Mouse (Mus musculus): ENCODE results near the gene Cfap161. TPM values are rescaled to one million over a fixed set of nuclear protein-coding genes. Genes with fewer than 3 reads are reported as not detected.
A peak's percentile ranks its signal among the peaks of the same experiment; 100 is the strongest.

Gene Cfap161
- total RNA-seq (2017), result not detected in 2 replicates

- ATAC-seq (ENCODE audit: extremely low read depth, insufficient number of reproducible peaks, low FRiP score, poor library complexity, severe bottlenecking), result no peak
Measured at GRCm38 (mm10) chr7:83794705-83795104, at the start of gene Cfap161. Gene Cfap161 (minus strand): TSS chr7:83794880.

DNA sequence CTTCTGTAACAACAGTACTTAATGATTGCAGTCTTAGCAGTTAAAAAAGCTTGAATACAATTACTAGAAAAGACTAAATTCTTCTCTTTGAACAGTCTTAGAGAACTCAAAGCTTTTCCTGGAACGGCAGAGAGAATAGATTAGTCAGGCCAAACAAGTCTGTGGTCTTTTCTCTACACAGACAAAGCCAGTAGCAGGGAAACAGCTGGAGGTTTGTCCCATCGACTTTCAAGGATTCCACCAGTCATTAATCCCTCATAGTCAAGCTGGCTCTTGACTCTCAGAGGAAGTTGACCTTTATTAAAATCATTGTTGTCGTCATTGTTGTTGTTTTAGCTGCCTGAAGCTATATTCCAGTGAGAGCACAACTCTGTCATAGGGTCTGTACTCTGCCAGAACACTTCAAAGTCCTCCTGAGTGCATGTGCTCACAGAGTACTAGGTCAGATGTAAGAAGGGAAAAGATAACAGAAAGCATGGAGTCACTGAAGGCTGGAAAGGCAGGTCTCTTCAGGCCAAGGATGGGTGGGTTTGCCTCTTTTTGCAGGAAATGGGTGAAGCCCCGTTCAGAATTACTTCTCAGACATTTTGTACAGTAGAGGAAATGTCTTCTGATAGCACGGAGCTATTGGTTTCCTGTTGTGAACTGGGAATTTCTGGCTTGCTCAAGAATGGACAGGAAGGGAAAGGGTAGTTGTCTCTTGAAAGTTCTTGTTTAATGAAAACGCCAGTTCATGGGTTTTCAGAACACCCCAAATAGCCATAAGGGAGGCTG is 48.0 kb upstream of the Cfap161 start:
- no peak for ATAC-seq (ENCODE audit: extremely low read depth, insufficient number of reproducible peaks, low FRiP score, poor library complexity, severe bottlenecking)

DNA sequence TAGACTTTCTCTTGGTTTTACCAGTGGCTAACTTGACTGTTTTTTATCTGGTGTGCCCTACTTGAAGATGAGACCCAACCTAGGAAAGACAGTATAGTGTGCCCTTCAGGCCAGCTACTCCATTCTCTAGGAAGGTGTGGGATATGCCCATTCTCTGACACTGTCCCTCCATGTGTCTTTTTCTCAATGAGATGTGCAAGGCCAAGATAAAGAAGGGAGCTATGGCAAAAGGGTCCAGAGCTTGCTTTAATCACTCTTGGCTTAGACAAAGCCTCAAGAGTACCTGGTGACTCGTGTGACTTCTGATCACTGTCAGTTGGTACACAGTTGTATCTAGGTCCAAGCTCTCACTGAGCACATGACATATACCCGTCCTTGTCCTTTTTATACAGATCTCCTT is 45.4 kb upstream of the Cfap161 start:
- no peak for ATAC-seq (ENCODE audit: extremely low read depth, insufficient number of reproducible peaks, low FRiP score, poor library complexity, severe bottlenecking)

DNA sequence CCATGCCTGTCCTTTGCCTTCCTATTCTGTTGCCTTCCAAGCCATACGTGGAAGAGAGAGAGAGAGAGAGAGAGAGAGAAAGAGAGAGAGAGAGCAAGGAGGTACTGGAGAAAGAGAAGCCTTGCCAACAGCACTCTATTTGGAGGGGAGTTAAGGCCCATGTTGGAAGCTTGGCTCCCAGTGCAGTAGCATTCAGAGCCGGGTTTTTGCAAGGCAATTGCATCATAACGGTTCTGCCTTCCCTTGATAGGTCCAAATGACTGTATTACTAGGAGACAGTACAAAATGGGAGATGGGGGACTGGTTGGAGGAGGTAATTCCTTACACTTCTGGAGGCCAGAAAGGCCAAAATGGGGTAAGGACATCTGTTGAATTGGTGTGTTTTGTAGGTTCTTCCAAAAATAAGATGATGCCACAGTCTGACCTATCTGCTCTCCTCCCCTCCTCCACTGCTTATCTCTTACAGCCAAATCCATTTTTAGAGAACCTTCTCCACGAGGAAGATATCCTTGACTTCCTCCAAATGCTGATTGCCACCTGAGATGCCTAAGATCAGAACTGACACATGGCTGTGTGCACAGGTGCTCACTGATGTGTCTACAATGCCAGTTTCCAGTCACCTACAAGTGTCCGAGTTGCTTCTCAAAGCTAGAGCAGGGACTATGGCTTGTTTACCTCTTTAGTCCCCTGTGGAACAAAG is 44.0 kb upstream of the Cfap161 start:
- ATAC-seq (ENCODE audit: extremely low read depth, insufficient number of reproducible peaks, low FRiP score, poor library complexity, severe bottlenecking), result no peak

- no peak for ATAC-seq (ENCODE audit: extremely low read depth, insufficient number of reproducible peaks, low FRiP score, poor library complexity, severe bottlenecking)
Measured at GRCm38 (mm10) chr7:83829355-83829754, 34.7 kb upstream of the Cfap161 start.

- ATAC-seq (ENCODE audit: extremely low read depth, insufficient number of reproducible peaks, low FRiP score, poor library complexity, severe bottlenecking), result no peak
Measured at GRCm38 (mm10) chr7:83827402-83828076, 32.9 kb upstream of the Cfap161 start.

DNA sequence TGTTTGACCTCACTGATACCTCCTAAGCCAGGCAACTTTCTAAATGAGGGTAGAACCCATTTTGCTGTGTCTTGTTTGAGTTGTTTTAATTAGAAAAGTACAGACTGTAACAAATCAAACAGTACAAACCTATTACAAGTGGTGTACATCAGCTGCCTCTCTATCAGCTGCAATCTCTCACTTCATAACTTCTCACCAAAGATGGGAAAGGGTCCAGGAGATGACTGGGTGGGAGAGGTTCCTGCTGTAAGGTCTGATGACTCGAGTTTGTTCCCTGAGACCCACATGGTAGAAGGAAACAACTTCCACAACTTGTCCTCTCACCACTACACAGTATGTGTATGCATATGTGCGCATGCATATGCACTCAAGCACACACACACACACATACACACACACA is 32.1 kb upstream of the Cfap161 start:
- ATAC-seq (ENCODE audit: extremely low read depth, insufficient number of reproducible peaks, low FRiP score, poor library complexity, severe bottlenecking), result no peak

GRCm38 (mm10) chr7:83821951-83822350 is 27.3 kb upstream of the Cfap161 start:
- ATAC-seq (ENCODE audit: extremely low read depth, insufficient number of reproducible peaks, low FRiP score, poor library complexity, severe bottlenecking), result no peak

DNA sequence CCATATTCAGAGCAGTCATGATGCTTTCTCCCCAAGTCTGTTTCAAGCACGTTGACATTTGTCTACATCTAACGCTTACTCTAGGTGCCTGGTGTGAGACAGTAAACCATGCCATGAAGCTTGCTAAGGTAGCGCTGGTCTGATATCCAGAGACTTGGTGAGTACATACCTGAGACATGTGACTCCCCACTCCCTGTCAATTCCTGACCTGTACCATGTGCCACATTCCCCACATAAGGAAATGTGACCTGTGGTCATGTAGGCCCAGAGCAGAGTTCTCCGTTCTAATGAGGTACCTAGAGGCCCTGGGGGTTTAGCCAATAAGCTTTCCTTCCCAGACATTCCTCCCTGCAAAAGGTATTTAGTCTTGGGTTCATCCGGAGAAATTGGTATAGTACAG is 22.2 kb upstream of the Cfap161 start:
- ATAC-seq (ENCODE audit: extremely low read depth, insufficient number of reproducible peaks, low FRiP score, poor library complexity, severe bottlenecking), result no peak

GRCm38 (mm10) chr7:83815646-83816045 is 21.0 kb upstream of the Cfap161 start:
- ATAC-seq (ENCODE audit: extremely low read depth, insufficient number of reproducible peaks, low FRiP score, poor library complexity, severe bottlenecking), result no peak

DNA sequence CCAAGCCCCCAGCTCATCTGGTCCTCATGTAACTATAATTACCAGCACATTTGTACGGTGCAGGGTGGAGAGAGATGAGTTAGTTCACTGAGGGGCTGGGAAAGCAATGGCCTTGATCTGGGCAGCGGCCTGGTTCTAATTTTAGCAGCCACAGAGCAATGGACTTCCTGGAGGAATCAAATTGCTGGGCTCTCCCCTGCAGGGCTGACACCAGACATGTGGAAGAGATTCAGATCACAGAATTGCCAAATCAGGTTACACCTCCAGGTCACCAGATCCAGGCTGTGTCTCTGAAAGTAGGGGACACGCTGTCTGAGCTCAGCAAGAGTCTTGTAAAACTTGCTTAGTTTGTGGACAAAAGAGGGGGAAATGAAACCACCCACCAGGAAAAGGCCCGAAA is 19.3 kb upstream of the Cfap161 start:
- no peak for ATAC-seq (ENCODE audit: extremely low read depth, insufficient number of reproducible peaks, low FRiP score, poor library complexity, severe bottlenecking)

DNA sequence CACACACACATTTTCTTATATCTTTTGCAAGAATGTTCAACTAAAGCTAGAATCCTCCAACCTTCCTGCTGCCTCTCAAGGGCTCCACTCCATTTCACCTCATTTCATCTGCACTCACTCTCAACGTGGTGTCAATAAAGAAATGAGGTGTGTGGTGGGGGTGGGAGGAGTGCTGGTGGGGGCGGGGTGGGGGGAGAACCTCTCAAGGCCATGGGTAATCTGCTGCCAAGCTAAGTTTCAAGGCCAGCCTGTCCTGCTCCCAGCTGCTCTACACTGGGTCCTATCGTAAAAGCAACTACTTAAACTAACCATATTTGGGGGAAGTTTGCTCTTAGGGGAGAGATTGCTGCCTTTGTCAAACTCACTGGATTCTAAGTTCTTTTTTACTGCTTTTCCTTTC is 18.8 kb upstream of the Cfap161 start:
- ATAC-seq (ENCODE audit: extremely low read depth, insufficient number of reproducible peaks, low FRiP score, poor library complexity, severe bottlenecking), result no peak

DNA sequence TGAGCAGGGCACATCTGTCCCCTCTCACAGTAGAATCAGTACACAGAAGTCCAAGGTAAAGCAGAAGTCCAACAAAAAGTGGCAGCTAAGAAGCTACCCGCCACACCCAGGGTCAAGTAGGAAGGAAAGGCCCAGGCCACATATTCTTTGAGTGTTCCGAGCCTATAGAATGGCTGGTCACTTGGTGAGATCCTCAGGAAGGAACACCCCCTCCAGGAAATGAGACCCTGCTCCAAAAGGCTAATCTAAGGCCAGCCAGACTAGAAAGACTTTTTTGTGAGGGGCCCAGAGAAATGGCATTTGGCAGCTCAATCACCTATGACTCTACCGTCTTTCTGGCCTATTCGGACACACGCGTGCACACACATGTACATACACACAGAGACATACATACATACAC is 18.3 kb upstream of the Cfap161 start:
- ATAC-seq (ENCODE audit: extremely low read depth, insufficient number of reproducible peaks, low FRiP score, poor library complexity, severe bottlenecking), result no peak

DNA sequence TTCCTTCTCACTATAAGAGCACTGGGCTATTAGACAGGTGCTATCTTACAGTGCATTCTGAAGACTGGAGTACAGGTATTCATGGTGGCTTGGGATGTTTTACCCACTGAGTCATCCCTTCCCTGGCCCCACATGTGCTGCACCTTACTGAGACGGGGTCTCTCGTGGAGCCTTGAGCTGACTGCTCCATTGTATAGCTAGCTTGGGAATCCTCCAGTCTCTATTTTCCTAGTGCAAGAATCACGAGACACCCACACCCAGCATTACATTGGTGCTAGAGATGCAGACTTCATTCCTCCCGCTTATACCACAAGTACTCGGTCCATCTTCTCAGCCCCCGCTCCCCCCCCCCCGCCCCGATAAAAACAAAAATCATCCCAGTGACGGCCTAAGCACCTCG is 17.9 kb upstream of the Cfap161 start:
- ATAC-seq (ENCODE audit: extremely low read depth, insufficient number of reproducible peaks, low FRiP score, poor library complexity, severe bottlenecking), result no peak

DNA sequence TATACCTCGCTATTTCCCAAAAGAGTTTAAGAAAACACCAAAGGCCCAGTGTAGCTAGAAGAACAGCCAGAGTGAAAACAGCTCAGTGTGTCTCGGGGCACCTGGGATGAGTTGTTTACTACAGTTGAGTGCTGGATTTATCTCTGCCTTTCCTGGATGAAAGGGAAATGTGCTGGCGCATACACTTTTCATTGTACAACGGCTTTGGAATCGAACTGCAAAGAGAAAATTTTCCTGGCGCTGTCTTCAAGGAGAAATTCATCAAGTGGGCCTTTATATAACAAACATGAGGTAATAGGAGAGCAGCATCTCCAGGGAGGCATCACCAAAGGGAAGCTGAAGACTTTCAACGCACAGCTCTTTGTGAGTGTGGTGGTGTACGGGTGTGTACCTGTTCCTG is 17.2 kb upstream of the Cfap161 start:
- ATAC-seq (ENCODE audit: extremely low read depth, insufficient number of reproducible peaks, low FRiP score, poor library complexity, severe bottlenecking), result no peak

DNA sequence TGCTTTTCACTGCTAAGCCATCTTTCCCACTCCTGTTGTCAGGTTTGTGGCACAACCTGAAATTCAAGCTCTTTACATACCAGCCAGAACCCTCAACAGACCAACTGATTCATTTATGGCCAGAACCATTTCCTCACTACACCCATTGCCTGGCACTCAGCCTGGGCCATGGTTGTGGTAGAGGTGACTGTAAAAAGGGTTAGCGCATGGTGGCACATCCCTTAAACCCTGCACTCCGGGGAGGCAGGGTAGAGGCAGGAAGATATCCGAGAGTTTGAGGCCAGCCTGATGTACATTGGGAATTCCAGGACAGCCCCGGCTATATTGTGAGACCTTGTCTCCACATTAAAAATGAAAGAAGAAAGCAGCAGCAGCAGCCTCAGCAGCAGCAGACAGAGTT is 16.8 kb upstream of the Cfap161 start:
- no peak for ATAC-seq (ENCODE audit: extremely low read depth, insufficient number of reproducible peaks, low FRiP score, poor library complexity, severe bottlenecking)

GRCm38 (mm10) chr7:83810141-83811100 is 15.7 kb upstream of the Cfap161 start:
- no peak for ATAC-seq (ENCODE audit: extremely low read depth, insufficient number of reproducible peaks, low FRiP score, poor library complexity, severe bottlenecking)

GRCm38 (mm10) chr7:83809715-83810114 is 15.0 kb upstream of the Cfap161 start:
- peak; percentile 44; the same call in 1 of the 2 replicates for ATAC-seq (ENCODE audit: extremely low read depth, insufficient number of reproducible peaks, low FRiP score, poor library complexity, severe bottlenecking)

DNA sequence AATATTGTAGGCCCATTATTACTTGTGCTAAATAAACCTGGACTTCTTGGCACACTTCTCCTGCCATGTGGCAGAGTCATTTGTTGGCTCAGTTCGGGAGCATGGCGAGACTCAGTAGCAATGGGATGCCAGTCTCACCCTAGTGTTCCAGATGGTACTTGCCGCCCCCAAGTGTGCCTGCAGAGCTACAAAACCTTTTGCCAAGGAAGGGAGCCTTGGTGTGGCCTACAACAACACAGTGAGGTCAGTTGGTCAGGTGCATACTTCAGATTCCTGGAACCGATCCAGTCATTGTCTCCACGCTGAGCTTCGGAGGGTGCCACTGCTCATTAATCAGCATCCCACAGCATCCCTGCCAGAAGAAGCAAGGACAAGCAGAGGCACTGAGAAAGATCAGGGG is 14.4 kb upstream of the Cfap161 start:
- ATAC-seq (ENCODE audit: extremely low read depth, insufficient number of reproducible peaks, low FRiP score, poor library complexity, severe bottlenecking), result no peak

Measured in neutrophil, adult 5-6 weeks (primary cell).